Mouse (Mus musculus): ENCODE results near the gene Pola2. TPM values are rescaled to one million over a fixed set of nuclear protein-coding genes. Genes with fewer than 3 reads are reported as not detected.

Pola2 gene
- polyA plus RNA-seq, 1 experiment from 2014 or later, result 83.7 TPM

GRCm38 (mm10) chr19:5988815-5989452, 24.9 kb upstream of the Pola2 start:
- no peaks in the 10 kb centered on the region for H3K9me3 ChIP-seq
- peak overlapping the region; percentile 90 for H3K27ac ChIP-seq
- peak overlapping the region; percentile 39 for H3K4me3 ChIP-seq
- no peaks in the 10 kb centered on the region for H3K36me3 ChIP-seq
- 7% methylated on average over 13 of the region's 13 CpGs for whole genome bisulfite sequencing
- DNase-seq (ENCODE audit: low spot score), result peak; percentile 85
- peaks cover 27% of the 10 kb centered on the region for H3K4me1 ChIP-seq (replicated peaks)
- no peaks in the 10 kb centered on the region for H3K27me3 ChIP-seq (ENCODE audit: insufficient read depth, poor library complexity, severe bottlenecking)

GRCm38 (mm10) chr19:5988027-5988814, 24.2 kb upstream of the Pola2 start:
- Histone ChIP-seq H3K4me1 (replicated peaks) (peaks cover 27% of the 10 kb centered on the region), H3K9me3 (no peaks in the 10 kb centered on the region), H3K27me3 (ENCODE audit: insufficient read depth, poor library complexity, severe bottlenecking) (no peaks in the 10 kb centered on the region), H3K27ac (peak overlapping the region; percentile 90), H3K4me3 (peak overlapping the region; percentile 39; the same call in 1 of the 2 replicates), H3K36me3 (no peaks in the 10 kb centered on the region)
- 66% methylated on average over 5 of the region's 5 CpGs for WGBS
- DNase-seq (ENCODE audit: low spot score), result no peak

- Histone ChIP-seq H3K36me3 (no peaks in the 10 kb centered on the region), H3K9me3 (no peaks in the 10 kb centered on the region), H3K4me3 (0 out of 2 replicates have a peak within 1 kb of the TSS, but pooled peaks have one; percentile 1), H3K27me3 (ENCODE audit: insufficient read depth, poor library complexity, severe bottlenecking) (no peaks in the 10 kb centered on the region), H3K4me1 (replicated peaks) (peaks cover 27% of the 10 kb centered on the region), H3K27ac (peak within 1 kb of the TSS; percentile 64; the same call in 1 of the 2 replicates)
- no peak for DNase-seq (ENCODE audit: low spot score)
- WGBS, result 48% methylated on average over 4 of the region's 4 CpGs
Measured at GRCm38 (mm10) chr19:5986043-5986442, 22.0 kb upstream of the Pola2 start, which contains the start of gene Slc22a20. Slc22a20 (minus strand) TSS chr19:5986143.

GRCm38 (mm10) chr19:5980477-5980876, 16.5 kb upstream of the Pola2 start:
- Histone ChIP-seq H3K9me3 (no peaks in the 10 kb centered on the region), H3K27me3 (ENCODE audit: insufficient read depth, poor library complexity, severe bottlenecking) (no peaks in the 10 kb centered on the region), H3K27ac (no peak overlapping the region), H3K36me3 (no peaks in the 10 kb centered on the region), H3K4me1 (replicated peaks) (peaks cover under 1% of the 10 kb centered on the region; the same call in 1 of the 2 replicates), H3K4me3 (no peak overlapping the region)
- no peak for DNase-seq (ENCODE audit: low spot score)
- 84% methylated on average over 9 of the region's 9 CpGs for WGBS

GRCm38 (mm10) chr19:5977717-5978116, 13.7 kb upstream of the Pola2 start:
- Histone ChIP-seq H3K36me3 (no peaks in the 10 kb centered on the region), H3K4me3 (no peak overlapping the region), H3K27ac (no peak overlapping the region), H3K27me3 (ENCODE audit: insufficient read depth, poor library complexity, severe bottlenecking) (no peaks in the 10 kb centered on the region), H3K9me3 (no peaks in the 10 kb centered on the region), H3K4me1 (replicated peaks) (no peaks in the 10 kb centered on the region)
- DNase-seq (ENCODE audit: low spot score), result no peak
- WGBS, result 77% methylated on average over 3 of the region's 3 CpGs

- no peaks in the 10 kb centered on the region for H3K9me3 ChIP-seq
- H3K27ac ChIP-seq, result no peak overlapping the region
- DNase-seq (ENCODE audit: low spot score), result no peak
- WGBS, result 81% methylated on average over 4 of the region's 4 CpGs
- no peaks in the 10 kb centered on the region for H3K27me3 ChIP-seq (ENCODE audit: insufficient read depth, poor library complexity, severe bottlenecking)
- no peaks in the 10 kb centered on the region for H3K4me1 ChIP-seq (replicated peaks)
- no peaks in the 10 kb centered on the region for H3K36me3 ChIP-seq
- no peak overlapping the region for H3K4me3 ChIP-seq
Measured at GRCm38 (mm10) chr19:5975676-5976075, 11.7 kb upstream of the Pola2 start.

- WGBS, result 81% methylated on average over 4 of the region's 4 CpGs
- Histone ChIP-seq H3K9me3 (no peaks in the 10 kb centered on the region), H3K27ac (no peak overlapping the region), H3K4me3 (no peak overlapping the region), H3K27me3 (ENCODE audit: insufficient read depth, poor library complexity, severe bottlenecking) (no peaks in the 10 kb centered on the region), H3K4me1 (replicated peaks) (no peaks in the 10 kb centered on the region), H3K36me3 (no peaks in the 10 kb centered on the region)
- no peak for DNase-seq (ENCODE audit: low spot score)
Measured at GRCm38 (mm10) chr19:5975112-5975511, 11.1 kb upstream of the Pola2 start.

GRCm38 (mm10) chr19:5967664-5968063, 3.7 kb upstream of the Pola2 start:
- DNase-seq (ENCODE audit: low spot score), result no peak
- WGBS, result 91% methylated on average over 10 of the region's 10 CpGs

GRCm38 (mm10) chr19:5966786-5967185, 2.8 kb upstream of the Pola2 start:
- no peak for DNase-seq (ENCODE audit: low spot score)
- Histone ChIP-seq H3K36me3 (peaks cover under 1% of the 10 kb centered on the region; the same call in 1 of the 2 replicates), H3K4me3 (no peak overlapping the region), H3K4me1 (replicated peaks) (peaks cover 30% of the 10 kb centered on the region), H3K9me3 (no peaks in the 10 kb centered on the region), H3K27ac (no peak overlapping the region), H3K27me3 (ENCODE audit: insufficient read depth, poor library complexity, severe bottlenecking) (no peaks in the 10 kb centered on the region)
- WGBS, result 71% methylated on average over 6 of the region's 6 CpGs

More at GRCm38 (mm10) chr19:5967664-5968063, 3.7 kb upstream of the Pola2 start:
- Histone ChIP-seq H3K36me3 (no peaks in the 10 kb centered on the region), H3K27me3 (ENCODE audit: insufficient read depth, poor library complexity, severe bottlenecking) (no peaks in the 10 kb centered on the region), H3K9me3 (no peaks in the 10 kb centered on the region), H3K4me1 (replicated peaks) (peaks cover 23% of the 10 kb centered on the region), H3K27ac (no peak overlapping the region), H3K4me3 (no peak overlapping the region)

GRCm38 (mm10) chr19:5965910-5966309, 1.9 kb upstream of the Pola2 start:
- WGBS, result 89% methylated on average over 2 of the region's 2 CpGs
- Histone ChIP-seq H3K27ac (no peak overlapping the region), H3K4me3 (no peak overlapping the region), H3K4me1 (replicated peaks) (peaks cover 38% of the 10 kb centered on the region), H3K36me3 (peaks cover 9% of the 10 kb centered on the region), H3K9me3 (no peaks in the 10 kb centered on the region), H3K27me3 (ENCODE audit: insufficient read depth, poor library complexity, severe bottlenecking) (no peaks in the 10 kb centered on the region)
- no peak for DNase-seq (ENCODE audit: low spot score)

- H3K27ac ChIP-seq, result no peak overlapping the region
- no peaks in the 10 kb centered on the region for H3K27me3 ChIP-seq (ENCODE audit: insufficient read depth, poor library complexity, severe bottlenecking)
- DNase-seq (ENCODE audit: low spot score), result peak; percentile 79
- peaks cover 15% of the 10 kb centered on the region for H3K36me3 ChIP-seq
- peaks cover 40% of the 10 kb centered on the region for H3K4me1 ChIP-seq (replicated peaks)
- H3K4me3 ChIP-seq, result no peak overlapping the region
- H3K9me3 ChIP-seq, result no peaks in the 10 kb centered on the region
- 10% methylated on average over 4 of the region's 4 CpGs for WGBS
Measured at GRCm38 (mm10) chr19:5965280-5965679, 1.3 kb upstream of the Pola2 start.

GRCm38 (mm10) chr19:5964804-5965203, 802 bp upstream of the Pola2 start:
- peaks cover 19% of the 10 kb centered on the region for H3K36me3 ChIP-seq
- 82% methylated on average over 2 of the region's 2 CpGs for WGBS
- H3K27ac ChIP-seq, result peak overlapping the region; percentile 91; the same call in 1 of the 2 replicates
- no peak for DNase-seq (ENCODE audit: low spot score)
- H3K9me3 ChIP-seq, result no peaks in the 10 kb centered on the region
- H3K4me3 ChIP-seq, result peak overlapping the region; percentile 84
- H3K4me1 ChIP-seq (replicated peaks), result peaks cover 40% of the 10 kb centered on the region
- no peaks in the 10 kb centered on the region for H3K27me3 ChIP-seq (ENCODE audit: insufficient read depth, poor library complexity, severe bottlenecking)

GRCm38 (mm10) chr19:5962651-5963050, 1.4 kb downstream of the Pola2 start:
- Histone ChIP-seq H3K27me3 (ENCODE audit: insufficient read depth, poor library complexity, severe bottlenecking) (no peaks in the 10 kb centered on the region), H3K27ac (no peak overlapping the region), H3K4me3 (peak overlapping the region; percentile 84), H3K36me3 (peaks cover 41% of the 10 kb centered on the region), H3K9me3 (no peaks in the 10 kb centered on the region), H3K4me1 (replicated peaks) (peaks cover 40% of the 10 kb centered on the region)
- no peak for DNase-seq (ENCODE audit: low spot score)
- WGBS, result 36% methylated on average over 1 of the region's 1 CpGs
